Mouse (Mus musculus): Measurements from ENCODE around the gene Pnkd.
A peak's percentile ranks its signal among the peaks of the same experiment; 100 is the strongest.
"Not testable (repeated sequence)": the region's sequence is repeated elsewhere in the genome, so short reads cannot be mapped to it uniquely, and the experiment has no call there.

Gene Pnkd

GRCm38 (mm10) chr1:74298157-74298750 lies 13.5 kb downstream of the Pnkd start:
- DNase-seq = no peak

GRCm38 (mm10) chr1:74298996-74299395 lies 14.3 kb downstream of the Pnkd start:
- no peak for DNase-seq

- DNase-seq = no peak
These were observed 15.8 kb downstream of the Pnkd start for GRCm38 (mm10) chr1:74300347-74301110.

- DNase-seq = no peak
These were observed 17.5 kb downstream of the Pnkd start for GRCm38 (mm10) chr1:74302229-74302628.

- DNase-seq = no peak
These were observed 18.1 kb downstream of the Pnkd start for GRCm38 (mm10) chr1:74302835-74303234.

- peak; percentile 75 for DNase-seq
These were observed 19.0 kb downstream of the Pnkd start for GRCm38 (mm10) chr1:74303509-74304338.

GRCm38 (mm10) chr1:74304339-74304790 lies 19.6 kb downstream of the Pnkd start:
- no peak for DNase-seq

GRCm38 (mm10) chr1:74304946-74305345 lies 20.2 kb downstream of the Pnkd start:
- DNase-seq = no peak

- no peak for DNase-seq
These were observed 20.8 kb downstream of the Pnkd start, which contains the start of gene Tmbim1 for GRCm38 (mm10) chr1:74305522-74305921. Gene Tmbim1, minus strand, starts transcription at chr1:74305622.

GRCm38 (mm10) chr1:74307146-74307545 lies 22.4 kb downstream of the Pnkd start:
- no peak for DNase-seq

- no peak for DNase-seq
These were observed 23.6 kb downstream of the Pnkd start for GRCm38 (mm10) chr1:74308001-74308964.

- DNase-seq = no peak
These were observed 25.0 kb downstream of the Pnkd start for GRCm38 (mm10) chr1:74309767-74310166.

- peak; percentile 88 for DNase-seq
These were observed 28.4 kb downstream of the Pnkd start for GRCm38 (mm10) chr1:74313049-74313692.

GRCm38 (mm10) chr1:74314796-74315195 lies 30.1 kb downstream of the Pnkd start:
- no peak for DNase-seq

GRCm38 (mm10) chr1:74316114-74316827 lies 31.5 kb downstream of the Pnkd start:
- no peak for DNase-seq

GRCm38 (mm10) chr1:74318711-74319110 lies 34.0 kb downstream of the Pnkd start:
- DNase-seq = no peak

GRCm38 (mm10) chr1:74321396-74321795 lies 36.7 kb downstream of the Pnkd start:
- DNase-seq = no peak

GRCm38 (mm10) chr1:74326916-74327315 lies 42.2 kb downstream of the Pnkd start:
- not testable (repeated sequence) for DNase-seq

- no peak for DNase-seq
These were observed 45.2 kb downstream of the Pnkd start for GRCm38 (mm10) chr1:74329899-74330431.

GRCm38 (mm10) chr1:74331046-74331681 lies 46.4 kb downstream of the Pnkd start:
- DNase-seq = no peak

All from embryo, embryonic 11 days (tissue).